Mouse (Mus musculus): ENCODE measurements around the gene Cd7. TPM values are rescaled to one million over a fixed set of nuclear protein-coding genes. Genes with fewer than 3 reads are reported as not detected.
"Not testable (repeated sequence)": the region's sequence is repeated elsewhere in the genome, so short reads cannot be mapped to it uniquely, and the experiment has no call there.

Gene Cd7
- total RNA-seq, 2 experiments from 2014 or later, result 2.1 TPM

- no peak for DNase-seq (ENCODE audit: low spot score in 2 of 2)
- intact Hi-C loops (cut with DNase I), result loop anchor here (5.0 kb wide), 1 partner anchor 35 kb away; no protein-coding TSS in a partner anchor
These were observed 13.2 kb upstream of the Cd7 start for GRCm38 (mm10) chr11:121052387-121052786.

DNA sequence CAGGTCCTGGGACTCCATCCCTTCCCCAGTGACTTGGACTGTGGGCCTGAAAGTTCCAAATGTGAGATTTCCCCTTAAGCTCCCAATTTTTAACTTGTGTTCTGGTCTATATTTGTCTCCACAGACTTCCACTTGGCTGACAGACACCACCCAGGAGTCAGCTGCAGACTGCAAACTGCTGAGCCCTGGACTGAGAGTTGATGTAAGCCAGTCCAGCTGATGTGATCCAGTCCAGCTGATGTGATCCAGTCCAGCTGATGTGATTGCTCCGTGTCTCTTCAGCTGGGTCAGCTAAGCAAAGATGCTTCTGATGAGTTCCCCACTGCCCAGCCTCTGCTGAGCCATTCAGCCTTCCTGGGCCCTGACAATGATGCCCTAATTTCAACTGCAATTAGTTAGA is 12.6 kb upstream of the Cd7 start:
- DNase-seq (ENCODE audit: low spot score in 2 of 2), result no peak
- intact Hi-C loops (cut with DNase I), result loop anchor here (5.0 kb wide), 1 partner anchor 34 kb away; no protein-coding TSS in a partner anchor

DNA sequence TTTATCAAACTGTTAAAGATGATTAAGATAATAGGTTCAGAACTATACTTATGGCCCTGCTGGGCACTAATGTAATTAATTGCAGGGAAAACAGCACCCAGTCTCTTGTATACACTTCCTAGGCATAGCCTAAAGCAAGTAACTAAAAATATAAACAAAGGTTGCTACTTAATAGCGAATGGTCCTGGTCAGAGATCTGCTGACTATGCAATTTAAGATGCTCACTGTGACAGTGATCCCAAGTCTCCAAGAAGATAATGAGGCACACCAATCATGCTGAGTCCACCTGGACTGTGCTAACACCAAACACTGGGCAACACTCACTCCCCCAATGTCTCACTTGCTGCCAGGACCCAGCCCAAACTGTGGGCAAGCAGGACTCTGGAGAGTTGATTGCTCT is 10.6 kb upstream of the Cd7 start:
- intact Hi-C loops (cut with DNase I), result loop anchor here (5.0 kb wide), 1 partner anchor 33 kb away; no protein-coding TSS in a partner anchor
- no peak for DNase-seq (ENCODE audit: low spot score in 2 of 2)

- no peak for DNase-seq (ENCODE audit: low spot score in 2 of 2)
- intact Hi-C loops (cut with DNase I), result no loop called here
These were observed 8.7 kb upstream of the Cd7 start for GRCm38 (mm10) chr11:121047826-121048399.

- DNase-seq (ENCODE audit: low spot score in 2 of 2), result no peak
- intact Hi-C loops (cut with DNase I), result no loop called here
These were observed 6.1 kb upstream of the Cd7 start for GRCm38 (mm10) chr11:121045286-121045685.

DNA sequence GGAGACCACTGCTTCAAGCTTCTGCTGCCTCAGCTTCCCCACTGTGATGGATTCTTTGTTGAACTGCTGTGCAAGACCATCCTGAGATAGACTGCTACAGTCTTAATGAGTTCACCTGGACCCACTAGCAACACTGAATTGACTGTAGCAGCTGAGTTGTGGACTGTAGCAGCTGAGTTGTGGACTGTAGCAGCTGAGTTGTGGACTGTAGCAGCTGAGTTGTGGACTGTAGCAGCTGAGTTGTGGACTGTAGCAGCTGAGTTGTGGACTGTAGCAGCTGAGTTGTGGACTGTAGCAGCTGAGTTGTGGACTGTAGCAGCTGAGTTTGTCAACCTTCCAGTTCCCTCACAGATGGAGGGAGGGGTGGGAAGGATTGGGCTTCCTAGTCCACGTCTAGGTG is 3.8 kb upstream of the Cd7 start:
- DNase-seq (ENCODE audit: low spot score in 2 of 2); intact Hi-C loops (cut with DNase I): not testable (repeated sequence)

GRCm38 (mm10) chr11:121042480-121042879 is 3.3 kb upstream of the Cd7 start:
- intact Hi-C loops (cut with DNase I), result no loop called here
- DNase-seq (ENCODE audit: low spot score in 2 of 2), result no peak

DNA sequence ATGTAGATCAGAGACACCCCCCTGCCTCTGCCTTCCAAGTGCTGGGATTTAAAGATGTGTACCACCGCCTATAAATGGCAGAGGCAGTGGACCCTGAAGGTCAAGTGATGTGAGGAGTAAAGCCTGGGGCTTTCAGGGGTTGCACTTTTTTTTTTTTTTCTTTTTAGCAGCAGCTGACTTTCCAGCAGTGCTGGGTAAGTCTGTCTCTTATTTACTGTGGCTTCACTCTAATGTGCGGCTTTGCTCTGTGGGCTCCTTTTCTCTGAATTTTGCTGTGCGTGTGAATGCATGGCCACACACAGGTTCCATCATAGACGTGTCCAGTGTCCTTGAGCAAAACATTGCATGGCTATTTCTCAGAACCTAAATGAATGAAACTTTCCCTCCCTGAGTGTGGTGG is 2.4 kb upstream of the Cd7 start:
- DNase-seq (ENCODE audit: low spot score in 2 of 2), result no peak
- intact Hi-C loops (cut with DNase I), result loop anchor here (1.0 to 2.0 kb wide), 2 partner anchors 25 to 136 kb away; no protein-coding TSS in a partner anchor

- DNase-seq (ENCODE audit: low spot score in 2 of 2), result peak; percentile 79 to 81
- intact Hi-C loops (cut with DNase I), result loop anchor here (1.0 to 2.0 kb wide), 2 partner anchors 24 to 136 kb away; no protein-coding TSS in a partner anchor
These were observed 2.0 kb upstream of the Cd7 start for GRCm38 (mm10) chr11:121041212-121041611.

GRCm38 (mm10) chr11:121038366-121039240 is 615 bp downstream of the Cd7 start:
- intact Hi-C loops (cut with DNase I), result no loop called here
- DNase-seq (ENCODE audit: low spot score in 2 of 2), result peak; percentile 38 to 61

DNA sequence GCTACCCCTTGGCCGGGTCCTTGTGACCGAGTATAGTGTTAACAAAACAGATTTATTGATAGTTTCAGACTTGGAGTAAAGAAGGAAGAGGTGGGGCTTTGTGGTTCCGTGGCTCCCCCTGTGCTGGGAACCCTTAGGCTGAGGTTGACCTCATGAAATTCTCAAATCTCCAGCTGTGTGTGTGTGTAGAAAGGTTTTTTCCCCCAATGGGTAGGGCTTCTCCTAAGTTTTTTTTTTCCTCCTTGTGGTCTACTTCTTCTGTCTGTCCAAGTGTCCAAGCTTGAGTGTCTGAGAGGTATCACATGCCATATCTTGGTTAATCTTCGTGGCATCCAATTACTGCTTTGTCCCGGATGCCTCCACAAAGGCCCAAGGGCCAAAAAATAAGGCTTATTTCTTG is 6.1 kb downstream of the Cd7 start:
- intact Hi-C loops (cut with DNase I), result no loop called here

DNA sequence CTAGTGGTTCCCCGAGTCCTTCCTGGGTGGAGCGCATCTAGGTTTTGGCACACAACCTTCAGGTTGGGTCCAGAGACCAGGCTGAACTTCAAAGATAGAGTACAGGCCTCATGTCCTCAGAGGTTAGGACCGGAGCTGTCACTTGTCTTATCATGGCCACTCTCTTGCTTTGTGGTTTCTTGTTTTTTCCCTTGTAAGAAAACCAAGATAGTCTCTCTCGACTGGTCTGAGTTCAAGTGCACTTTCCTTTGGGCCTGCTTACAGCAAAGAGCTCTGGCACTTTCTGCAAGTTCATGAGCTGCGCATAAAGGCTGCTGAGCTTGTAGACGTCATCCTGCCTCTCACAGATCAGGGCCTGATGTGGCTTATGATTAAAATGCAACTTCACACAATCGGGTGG is 12.0 kb downstream of the Cd7 start:
- intact Hi-C loops (cut with DNase I), result loop anchor here (10.0 kb wide), 1 partner anchor 598 kb away; no protein-coding TSS in a partner anchor
- no peak for DNase-seq (ENCODE audit: low spot score in 2 of 2)

More for the DNA sequence above, 6.1 kb downstream of the Cd7 start:
- no peak for DNase-seq (ENCODE audit: low spot score in 2 of 2)

GRCm38 (mm10) chr11:121024163-121024562 is 15.1 kb downstream of the Cd7 start:
- DNase-seq (ENCODE audit: low spot score in 2 of 2), result peak in 1 of 2 experiments; percentile 28
- intact Hi-C loops (cut with DNase I), result loop anchor here (10.0 kb wide), 1 partner anchor 601 kb away; no protein-coding TSS in a partner anchor

DNA sequence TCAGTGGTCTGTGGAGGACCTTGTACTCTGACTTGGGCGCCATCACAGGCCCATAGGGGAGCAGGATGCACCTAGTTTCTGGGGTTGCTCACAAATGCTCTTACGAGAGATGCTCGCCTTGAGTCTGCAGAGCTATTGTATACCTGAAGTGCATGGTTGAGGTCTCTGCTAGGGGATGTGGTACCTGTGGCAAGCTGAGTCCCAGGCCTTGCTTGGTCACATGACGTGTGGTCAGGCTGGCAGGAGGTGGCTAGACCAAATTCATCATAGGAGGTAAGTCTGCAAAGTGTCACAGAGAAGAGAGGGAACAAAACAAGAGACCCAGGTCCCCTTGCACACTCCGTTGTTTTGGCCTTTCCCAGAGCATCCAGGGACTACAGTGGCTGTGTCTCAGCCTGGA is 19.7 kb downstream of the Cd7 start:
- intact Hi-C loops (cut with DNase I), result loop anchor here (5.0 kb wide), 2 partner anchors 33 to 183 kb away; partner anchors contain the start of genes Hexdc and Ogfod3

GRCm38 (mm10) chr11:121017703-121018102 is 21.5 kb downstream of the Cd7 start:
- DNase-seq (ENCODE audit: low spot score in 2 of 2), result peak; percentile 37 to 49
- intact Hi-C loops (cut with DNase I), result loop anchor here (2.0 to 5.0 kb wide), 3 partner anchors 23 to 185 kb away; partner anchors contain the start of genes Hexdc and Ogfod3

More for the DNA sequence above, 19.7 kb downstream of the Cd7 start:
- DNase-seq (ENCODE audit: low spot score in 2 of 2), result no peak

DNA sequence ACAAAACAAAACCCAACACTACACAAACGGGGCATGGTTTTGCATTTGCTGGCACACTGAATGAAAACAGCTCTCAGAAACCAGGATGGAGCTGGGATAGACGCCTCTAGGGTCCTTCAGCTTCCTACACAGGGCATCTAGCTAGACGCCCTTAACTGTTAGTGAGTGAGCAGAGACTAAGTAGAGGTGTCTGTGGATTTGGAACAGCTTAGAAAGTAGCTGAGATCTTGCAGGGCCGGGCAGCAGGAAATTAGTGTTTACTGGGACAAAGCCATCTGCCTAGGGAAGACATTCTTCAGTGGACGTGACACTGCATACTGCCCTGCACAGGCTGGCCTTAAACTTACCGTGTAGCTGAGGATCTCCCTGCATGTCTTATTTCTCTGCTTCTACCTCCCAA is 23.7 kb downstream of the Cd7 start:
- intact Hi-C loops (cut with DNase I), result loop anchor here (5.0 kb wide), 2 partner anchors 37 to 187 kb away; partner anchors contain the start of genes Hexdc and Ogfod3
- DNase-seq (ENCODE audit: low spot score in 2 of 2), result no peak

DNA sequence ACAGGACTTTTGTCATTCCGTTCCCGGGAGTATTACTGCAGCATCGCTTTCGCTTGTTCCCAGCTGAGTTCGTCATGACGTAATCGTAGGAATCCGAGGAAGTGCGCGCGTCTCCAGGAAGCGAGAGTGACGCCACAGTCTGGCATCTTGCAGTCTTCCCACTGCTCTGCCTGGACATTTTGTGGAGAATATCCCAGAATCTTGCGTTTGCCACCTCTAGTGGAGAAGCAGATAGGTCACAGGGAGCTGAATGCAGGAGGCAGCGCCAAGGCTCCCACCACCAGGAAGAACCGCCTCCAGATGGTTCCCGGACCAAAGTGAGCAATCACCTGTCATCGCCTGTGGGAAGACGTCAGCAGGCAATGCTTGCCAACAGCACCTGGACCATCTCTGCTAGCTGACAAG is 24.3 kb downstream of the Cd7 start:
- intact Hi-C loops (cut with DNase I), result loop anchor here (5.0 kb wide), 2 partner anchors 37 to 187 kb away; partner anchors contain the start of genes Hexdc and Ogfod3
- peak; percentile 61 to 77 for DNase-seq (ENCODE audit: low spot score in 2 of 2)

DNA sequence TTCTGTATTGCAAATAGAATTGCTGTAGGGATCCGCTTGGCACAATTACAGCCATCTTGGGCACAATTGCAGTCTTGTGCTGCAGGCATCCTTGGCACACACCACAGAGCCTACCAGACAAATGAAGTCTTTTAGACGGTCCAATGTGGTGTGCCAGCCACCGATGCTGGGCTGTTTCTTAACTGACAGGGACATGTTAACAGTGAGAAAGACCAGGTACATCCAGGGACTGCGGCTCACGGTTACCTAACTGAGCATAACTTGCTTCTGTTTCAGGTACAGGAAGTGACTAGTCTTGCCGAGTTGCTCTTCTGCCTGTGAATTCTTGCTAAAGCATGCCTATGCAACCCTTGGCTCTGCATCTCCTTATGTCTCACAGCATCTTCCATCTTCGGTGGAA is 25.6 kb downstream of the Cd7 start:
- DNase-seq (ENCODE audit: low spot score in 2 of 2), result no peak

GRCm38 (mm10) chr11:121010044-121010755 is 29.0 kb downstream of the Cd7 start:
- DNase-seq (ENCODE audit: low spot score in 2 of 2), result no peak
- intact Hi-C loops (cut with DNase I), result no loop called here

More for the DNA sequence above, 25.6 kb downstream of the Cd7 start:
- intact Hi-C loops (cut with DNase I), result no loop called here

Data from left cerebral cortex, postnatal 36 days (tissue).